Mouse (Mus musculus) right cerebral cortex, postnatal 14 days (tissue): Measurements from ENCODE around the gene Teddm1b.
"Not testable (repeated sequence)": the region's sequence is repeated elsewhere in the genome, so short reads cannot be mapped to it uniquely, and the experiment has no call there.

Source experiments
- DNase-seq: peaks from one replicate; pipeline ENCODE4 v3.0.0; 2022

The Teddm1b gene

DNA sequence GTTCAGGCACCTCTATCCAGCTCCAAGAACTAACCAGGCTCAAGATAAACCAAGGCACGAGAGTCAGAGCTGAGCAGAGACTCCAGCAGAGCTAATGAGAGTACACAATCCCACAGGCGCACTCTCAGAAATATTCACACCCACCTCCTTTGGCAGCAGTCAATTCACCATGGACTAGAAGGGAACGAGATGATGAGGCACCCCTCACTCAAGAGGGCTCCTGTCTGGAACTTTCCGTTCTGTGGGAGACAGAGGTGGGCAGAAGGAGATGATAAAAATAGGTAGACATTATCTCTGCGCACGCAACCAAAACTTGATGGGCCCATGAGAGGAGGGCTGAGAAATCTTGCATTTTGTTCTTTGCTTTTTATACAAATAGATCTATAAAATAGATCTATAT is at the start of gene Teddm1b:
TSS of gene Teddm1b (plus strand) at position 301 of the 400 bp plus-strand sequence.
- DNase-seq, result no peak

DNA sequence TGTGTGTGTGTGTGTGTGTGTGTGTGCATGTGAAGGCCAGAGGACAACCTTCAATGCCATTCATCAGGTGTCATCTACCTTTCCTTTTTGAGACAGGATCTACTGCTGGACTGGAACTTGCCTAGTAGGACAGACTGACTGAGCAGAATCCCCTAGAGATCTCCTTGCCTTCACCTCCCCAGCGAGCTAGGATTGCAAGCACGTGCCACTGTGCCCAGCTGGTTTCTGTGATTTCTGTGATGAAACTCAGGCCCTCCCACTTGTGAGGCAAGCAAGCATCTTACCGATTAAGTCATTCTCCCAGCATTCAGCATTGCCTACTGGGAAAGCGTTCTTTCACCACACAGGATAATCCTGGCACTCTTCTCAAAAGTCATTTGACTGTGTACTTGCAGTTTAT is 43.4 kb upstream of the Teddm1b start:
- no peak for DNase-seq

DNA sequence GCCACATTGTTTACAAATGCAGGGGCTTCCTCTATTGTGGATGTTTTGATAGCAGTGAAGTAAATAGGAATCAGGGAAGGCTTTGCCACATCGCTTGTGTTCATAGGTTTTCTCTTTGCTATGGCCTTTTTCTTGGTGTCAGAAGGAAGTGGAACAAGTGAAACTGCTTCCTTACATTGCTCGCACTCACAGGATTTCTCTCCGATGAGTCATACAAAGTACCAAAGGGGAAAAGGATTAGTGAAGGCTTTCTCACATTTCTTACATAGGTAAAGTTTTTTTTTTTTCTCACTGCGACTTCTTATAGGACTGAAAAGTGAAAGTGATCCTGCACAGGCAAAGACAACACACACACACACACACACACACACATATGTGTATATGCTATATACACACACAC is 38.1 kb upstream of the Teddm1b start:
- DNase-seq, result no peak

DNA sequence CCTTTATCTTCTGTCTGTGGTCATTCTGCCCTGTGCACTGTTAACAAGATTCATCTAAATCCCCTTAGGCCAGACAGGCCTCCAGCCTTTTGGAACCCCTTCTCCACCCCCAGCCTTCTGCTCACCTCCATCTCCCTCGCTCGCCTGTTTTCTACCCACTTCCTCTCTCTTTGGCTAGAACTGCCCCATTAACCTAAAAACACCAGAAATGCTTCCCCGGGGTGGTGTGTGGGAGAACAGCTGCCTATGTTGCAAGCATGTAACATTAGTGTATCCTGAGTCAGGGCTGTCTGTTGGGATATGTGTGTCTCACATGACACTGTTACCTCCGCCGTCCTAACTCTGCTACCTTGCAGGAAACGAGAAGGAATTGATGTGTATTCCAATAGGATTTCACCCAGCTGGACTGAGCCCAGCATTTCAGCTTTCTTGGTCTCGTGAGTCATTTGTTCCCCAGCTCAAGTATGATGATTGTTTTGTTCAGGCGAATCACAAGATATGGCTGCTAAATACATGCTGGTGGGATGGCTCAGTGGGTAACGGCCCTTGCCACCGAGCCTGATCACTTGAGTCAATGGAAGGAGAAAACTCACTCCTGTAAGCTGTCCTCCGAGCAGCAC is 31.9 kb upstream of the Teddm1b start:
- DNase-seq, result no peak

DNA sequence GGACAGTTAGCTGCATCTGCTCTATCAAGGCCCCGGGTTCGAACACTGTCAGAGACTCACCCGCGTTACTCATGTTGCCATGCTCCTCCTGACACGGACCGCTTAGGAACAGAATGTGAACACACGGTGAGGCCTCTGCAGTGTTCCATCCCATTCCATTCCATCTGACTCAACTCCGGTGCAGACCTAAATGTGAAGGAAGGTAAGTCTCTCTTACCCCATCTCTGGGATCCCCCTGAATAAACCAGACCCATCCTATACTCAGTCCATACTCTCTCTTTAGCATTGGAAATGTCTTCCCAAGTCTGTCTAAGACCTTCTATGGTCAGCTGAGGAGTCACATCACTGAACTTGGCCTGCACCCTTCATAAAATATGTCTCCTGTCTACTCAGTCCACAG is 30.1 kb upstream of the Teddm1b start, which contains the start of gene Rgsl1:
TSS of gene Rgsl1 (minus strand) at position 101 of the 400 bp plus-strand sequence.
- DNase-seq, result no peak

DNA sequence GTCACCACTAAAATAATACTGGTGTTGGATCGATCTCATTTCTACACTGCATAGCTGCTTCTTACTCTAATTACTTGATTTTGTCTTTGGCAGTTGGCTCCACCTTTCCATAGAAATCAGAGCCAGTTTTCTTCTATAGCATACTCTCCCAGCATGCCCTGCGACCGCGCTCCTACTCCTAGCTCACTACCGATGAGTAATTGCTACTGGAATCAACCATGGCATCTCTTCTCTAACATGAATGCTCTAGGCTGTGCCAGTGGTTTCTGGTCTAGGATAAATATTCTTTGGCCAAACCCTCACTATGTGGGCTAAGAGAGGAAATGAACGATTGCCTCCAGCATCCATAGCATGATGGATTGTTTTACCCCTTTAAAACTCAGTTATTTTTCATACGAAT is 27.7 kb upstream of the Teddm1b start:
- DNase-seq, result no peak

DNA sequence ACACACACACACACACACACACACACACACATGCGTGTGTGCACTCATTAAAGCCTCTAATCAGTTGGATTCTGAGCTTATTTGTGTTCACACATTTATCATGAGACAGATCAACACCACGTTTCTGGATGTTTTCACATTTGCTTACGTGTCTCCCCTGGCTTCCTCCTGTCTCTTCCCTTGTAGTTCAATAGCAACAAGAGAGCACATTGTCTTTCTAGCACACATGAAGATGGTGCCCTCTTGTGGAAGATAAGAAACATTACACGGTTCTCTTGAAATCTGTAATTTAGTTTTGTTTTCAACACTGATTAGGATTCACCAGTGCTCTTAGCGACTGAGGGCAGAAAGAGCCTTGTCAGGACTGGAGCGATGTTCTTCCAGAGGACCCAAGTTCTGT is 27.3 kb upstream of the Teddm1b start:
- no peak for DNase-seq

DNA sequence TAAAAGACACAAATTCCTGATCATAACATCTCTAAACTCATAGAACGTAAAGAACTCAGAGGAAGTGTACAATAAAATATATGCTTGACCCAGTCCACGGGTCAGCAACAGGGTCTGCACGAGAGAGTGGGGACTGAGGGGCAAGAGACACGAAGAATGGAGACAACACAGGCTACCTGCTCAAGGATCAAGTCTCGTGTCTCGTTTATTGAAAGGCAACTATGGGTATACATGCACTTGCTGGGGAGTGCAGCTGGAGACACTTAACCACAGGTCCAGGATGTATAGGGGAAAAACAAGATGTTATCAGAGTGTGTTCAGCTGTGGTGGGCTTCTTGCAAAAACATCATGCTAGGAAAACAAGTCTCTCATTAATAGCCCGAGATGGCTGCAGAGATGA is 21.4 kb upstream of the Teddm1b start:
- DNase-seq, result not testable (repeated sequence)

DNA sequence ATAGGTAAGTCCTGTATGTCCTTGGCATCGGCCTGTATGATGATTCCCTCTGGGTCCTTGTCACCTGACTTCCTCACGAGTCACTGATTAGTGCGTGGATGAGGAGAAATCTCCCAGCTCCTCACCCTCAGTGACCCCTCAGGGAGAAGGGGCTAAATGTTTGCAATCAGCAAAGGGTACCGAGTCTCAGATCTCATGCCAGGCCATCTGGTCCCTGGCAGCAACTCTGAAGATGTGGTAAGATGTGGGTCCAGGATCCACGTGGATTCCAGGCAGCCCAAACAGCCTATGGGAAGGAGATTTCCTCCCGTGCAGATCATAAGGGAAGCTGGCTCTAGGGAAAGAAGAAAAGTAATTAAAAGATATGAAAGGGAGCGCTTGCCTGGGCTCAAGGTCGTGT is 18.2 kb upstream of the Teddm1b start:
- DNase-seq, result no peak

DNA sequence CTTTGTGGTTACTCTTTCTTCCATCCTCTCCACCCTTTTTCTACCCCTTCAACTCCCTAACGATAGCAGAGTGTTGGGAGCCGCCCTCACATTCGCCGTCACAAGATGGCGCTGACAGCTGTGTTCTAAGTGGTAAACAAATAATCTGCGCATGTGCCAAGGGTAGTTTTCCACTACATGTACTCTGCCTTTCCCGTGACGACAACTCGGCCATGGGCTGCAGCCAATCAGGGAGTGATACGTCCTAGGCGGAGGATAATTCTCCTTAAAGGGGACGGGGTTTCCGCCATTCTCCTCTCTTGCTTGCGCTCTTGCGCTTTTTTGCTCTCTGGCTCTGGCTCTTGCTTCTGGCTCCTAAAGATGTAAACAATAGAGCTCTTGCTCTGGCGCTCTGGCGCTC is 6.2 kb downstream of the Teddm1b start:
- DNase-seq, result not testable (repeated sequence)

DNA sequence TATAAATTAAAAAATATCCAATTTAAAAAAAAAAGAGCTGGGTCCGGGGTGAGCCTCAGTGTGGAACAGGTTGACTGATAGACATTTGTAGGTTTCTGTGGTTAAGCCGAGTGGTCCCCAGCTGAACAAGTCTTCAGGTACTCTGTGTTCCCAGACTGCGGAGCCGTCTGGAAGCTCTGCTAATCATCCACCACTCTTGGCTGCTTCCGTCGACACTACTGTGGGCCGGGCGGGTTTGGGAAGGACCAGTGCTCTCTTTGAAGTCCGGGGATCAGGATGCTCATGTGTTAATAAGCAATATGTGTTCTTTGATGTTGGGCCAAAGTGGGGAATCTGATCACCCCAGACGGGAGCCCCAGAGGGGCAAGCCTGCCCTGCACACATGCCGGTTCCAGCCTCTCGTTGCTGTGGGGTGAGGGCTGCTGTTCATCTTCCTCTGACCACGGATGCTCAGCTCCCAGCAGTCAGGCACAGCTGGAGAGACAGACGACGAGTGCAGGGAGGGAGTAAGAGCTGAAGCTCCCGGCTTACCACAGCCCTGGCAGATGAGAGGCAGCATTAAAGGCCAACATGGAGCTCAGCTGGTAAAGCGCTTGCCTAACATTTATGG is 12.0 kb downstream of the Teddm1b start:
- DNase-seq, result no peak

DNA sequence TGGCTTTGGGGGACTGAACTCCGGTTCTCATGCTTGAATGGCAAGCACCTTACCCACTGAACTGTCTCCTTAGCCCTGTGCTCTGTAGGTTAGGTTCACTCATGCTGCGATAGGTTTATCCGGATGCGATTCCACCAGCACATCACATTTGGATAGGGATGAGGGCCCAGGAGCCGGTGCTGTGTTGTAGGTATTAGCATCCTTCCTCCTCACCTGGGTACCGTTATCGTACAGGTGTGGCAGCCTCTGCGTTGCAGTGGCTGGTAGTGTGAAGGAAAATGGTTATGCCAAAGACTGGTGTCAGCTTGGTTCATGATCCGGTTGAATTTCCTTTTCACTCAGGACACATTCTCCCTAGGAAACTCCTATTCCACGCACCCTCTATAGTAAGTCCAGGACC is 16.0 kb downstream of the Teddm1b start:
- DNase-seq, result no peak

DNA sequence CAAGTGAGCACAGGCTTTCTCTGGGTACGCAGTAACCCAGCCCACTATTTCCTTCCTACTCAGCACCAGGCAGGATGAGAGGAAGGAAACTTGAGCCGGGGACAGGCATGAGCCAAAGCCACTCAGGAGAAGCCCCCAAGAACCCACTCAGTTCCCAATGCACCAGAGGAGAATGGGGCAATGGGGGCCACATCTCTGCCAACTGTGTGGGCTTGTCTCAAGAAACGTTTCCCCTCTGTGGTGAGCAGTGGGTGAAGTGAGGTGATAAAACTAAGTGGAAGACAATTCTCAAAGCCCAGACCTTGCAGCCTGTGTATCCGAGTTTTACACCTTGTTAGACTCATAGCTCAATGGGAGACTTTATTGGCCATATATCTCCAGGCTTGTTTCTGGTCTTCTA is 17.3 kb downstream of the Teddm1b start, which contains the start of gene Teddm1a:
TSS of gene Teddm1a (plus strand) at position 301 of the 400 bp plus-strand sequence.
- DNase-seq, result no peak

DNA sequence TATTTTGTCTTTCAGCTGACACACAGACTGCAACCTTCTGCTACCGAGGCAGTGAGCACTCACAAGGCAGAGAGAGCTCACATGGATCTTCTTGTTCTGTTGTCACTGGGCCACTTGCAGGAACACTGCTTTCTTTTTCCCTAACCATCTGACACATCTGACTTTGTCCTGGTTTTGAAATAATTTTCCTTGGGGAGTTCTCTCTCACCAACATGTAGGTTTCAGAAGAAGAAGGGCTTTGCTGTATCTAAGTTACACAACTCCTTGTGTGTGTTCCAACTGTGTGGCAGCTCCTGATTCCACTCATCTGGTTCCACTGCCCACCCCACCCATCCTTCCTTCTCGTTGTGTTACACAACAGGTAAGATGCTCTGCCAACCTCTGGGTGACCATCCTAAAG is 19.6 kb downstream of the Teddm1b start:
- no peak for DNase-seq

DNA sequence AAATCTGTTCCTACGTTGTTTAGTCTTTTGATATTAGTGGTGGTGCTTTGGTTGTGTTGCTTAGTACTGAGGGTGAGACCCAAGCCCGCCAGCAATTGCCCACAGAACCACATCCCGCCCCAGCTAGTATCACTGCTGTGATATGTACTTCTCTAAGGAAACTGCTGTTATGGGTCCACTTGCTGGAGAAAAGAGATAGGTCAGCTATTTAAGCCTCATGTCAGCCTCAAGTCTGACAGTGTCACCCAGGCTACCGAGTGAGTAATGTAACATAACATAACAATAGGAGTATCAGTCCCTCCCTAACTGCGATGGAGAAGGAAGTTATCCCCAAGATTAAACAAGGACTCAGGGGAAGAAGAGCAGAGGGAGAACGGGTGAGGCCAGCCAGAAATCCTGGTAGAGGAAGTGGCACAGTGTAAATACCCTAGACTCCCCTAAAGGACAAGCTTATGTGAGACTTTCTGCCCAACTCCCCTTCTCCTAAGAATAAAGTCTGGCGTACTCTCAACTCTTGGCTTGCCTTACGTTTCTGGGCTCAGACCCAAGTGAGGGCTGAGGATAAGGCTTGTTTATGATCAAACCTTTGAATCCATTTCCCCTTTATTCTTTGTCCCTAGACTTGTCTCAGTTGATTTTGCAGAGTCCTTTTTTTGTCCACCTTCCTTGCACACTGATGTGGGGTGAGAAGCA is 20.2 kb downstream of the Teddm1b start:
- DNase-seq, result no peak

DNA sequence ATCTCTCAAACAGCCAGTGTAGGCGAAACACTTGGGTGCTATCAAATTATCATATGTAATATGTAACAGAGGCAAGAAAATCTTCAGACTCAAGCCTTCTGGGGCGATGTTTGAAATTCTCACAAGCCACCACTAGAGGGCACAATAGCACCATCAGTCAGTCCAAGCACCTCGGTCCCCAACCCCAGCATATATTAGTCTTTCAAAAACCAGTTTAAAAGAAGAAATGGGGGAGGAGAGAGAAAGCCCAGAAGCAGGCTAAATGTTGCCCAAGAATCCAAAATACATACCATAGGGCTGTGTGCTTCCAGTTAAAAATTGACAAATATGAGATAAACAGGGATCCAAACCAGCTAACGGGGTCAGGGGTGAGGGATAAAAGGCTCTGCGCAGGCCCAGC is 20.8 kb downstream of the Teddm1b start:
- peak; percentile 76 for DNase-seq

DNA sequence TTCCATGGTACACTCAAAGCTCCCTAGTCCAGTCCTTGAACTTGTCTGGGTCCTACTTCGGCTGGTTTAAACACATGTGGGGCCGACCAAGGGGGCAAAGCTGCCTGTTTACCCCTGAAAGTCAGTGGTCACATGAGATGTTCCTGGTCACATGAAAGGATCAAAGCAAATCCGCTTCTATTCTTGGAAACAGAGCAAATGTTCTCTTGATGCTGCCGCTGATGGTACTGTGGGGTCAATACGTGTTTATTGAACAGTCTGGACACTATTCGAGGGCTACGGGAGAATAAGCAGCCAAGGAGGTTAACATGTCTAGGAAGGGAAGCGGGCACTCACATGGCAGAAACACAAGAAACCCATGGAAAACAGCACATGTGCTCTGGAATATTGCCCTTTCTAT is 23.1 kb downstream of the Teddm1b start:
- DNase-seq, result no peak

DNA sequence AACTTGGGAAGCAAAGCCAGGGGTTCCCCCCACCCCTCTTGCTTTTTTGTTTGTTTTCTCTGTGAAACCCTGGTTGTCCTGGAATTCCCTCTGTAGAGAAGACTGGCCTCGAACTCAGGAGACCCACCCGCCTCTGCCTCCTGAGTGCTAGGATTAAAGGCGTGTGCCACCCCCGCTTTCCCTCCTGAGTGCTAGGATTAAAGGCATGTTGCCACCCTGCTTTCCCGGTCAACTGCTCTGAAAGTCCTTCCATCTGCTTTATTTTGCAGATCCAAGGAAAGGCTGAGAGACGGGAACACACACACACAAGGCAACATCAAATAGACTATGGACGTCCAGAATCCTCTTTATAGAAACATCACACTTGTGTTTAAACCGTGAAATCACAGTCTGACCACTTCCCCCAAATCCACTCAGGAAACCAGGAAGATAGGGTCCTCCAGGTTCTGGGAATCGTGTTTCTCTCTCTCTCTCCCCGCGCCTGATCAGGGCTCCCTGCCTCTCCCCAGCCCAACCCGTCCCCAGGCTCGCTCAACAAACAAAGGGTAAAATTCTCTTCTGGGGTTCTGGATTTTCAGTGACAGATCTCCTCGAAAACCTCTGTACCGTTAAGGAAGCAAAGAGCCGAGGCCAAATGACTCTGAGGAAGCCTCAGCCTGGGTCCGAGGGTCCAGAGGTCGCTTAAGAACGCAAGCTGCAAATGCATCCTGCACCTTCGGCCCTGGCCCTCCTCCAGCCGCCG is 25.0 kb downstream of the Teddm1b start:
- no peak for DNase-seq

DNA sequence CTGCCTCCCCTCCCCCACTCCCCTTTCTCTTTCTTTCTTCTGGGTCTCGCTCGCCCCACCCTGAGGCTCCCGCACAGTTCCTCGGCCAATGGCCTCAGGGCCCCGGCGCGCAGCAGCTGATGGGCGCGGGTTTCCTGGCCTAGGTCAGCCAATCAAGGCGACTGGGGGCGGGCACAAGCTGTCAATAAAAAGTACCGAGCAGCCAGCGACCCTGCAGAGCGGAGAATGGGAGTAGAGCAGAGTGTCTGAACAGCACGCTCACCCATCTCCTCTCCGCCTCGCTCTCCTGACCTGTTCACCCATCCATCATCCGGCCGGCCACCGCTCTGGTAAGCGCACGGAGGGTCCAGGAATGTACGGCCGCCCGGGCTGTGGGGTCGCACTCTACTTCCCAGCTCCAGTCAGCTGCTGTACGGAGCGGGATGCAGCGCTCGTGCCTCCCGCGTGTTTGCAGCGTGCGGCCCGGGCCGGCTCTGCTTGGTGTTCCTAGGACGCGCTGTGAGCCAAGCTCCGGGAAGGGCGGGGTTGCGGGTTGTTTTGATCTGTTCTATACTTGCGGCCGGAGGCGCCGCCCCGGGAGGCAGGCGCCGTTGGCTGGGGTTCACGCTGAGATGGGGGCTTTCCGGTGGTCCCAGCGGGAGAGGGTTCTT is 25.7 kb downstream of the Teddm1b start, which contains the start of the genes Glul and Teddm2:
TSS of gene Glul (plus strand) at position 214 of the 650 bp plus-strand sequence.
TSS of gene Teddm2 (minus strand) at position 498 of the 650 bp plus-strand sequence.
- DNase-seq, result peak; percentile 91

DNA sequence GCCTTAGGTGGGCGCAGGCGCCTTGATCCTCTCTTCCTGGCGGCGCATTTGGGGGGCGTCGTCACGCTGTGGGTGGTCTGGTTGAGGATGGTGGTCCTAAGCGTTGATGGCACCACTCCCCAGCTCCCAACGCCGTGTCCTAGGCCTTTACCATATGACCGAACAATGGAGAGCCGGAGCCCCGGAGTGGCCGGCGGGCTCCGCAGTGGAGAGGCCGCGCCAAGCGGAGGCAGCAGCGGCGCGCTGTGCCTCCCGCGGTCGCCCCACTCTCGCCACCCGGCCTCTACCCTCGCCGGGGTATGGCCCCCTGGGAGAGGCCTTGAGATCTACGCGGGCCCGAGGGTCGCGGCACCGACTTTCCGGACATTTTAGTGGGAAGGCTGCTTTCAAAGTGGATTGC is 26.2 kb downstream of the Teddm1b start:
- no peak for DNase-seq

DNA sequence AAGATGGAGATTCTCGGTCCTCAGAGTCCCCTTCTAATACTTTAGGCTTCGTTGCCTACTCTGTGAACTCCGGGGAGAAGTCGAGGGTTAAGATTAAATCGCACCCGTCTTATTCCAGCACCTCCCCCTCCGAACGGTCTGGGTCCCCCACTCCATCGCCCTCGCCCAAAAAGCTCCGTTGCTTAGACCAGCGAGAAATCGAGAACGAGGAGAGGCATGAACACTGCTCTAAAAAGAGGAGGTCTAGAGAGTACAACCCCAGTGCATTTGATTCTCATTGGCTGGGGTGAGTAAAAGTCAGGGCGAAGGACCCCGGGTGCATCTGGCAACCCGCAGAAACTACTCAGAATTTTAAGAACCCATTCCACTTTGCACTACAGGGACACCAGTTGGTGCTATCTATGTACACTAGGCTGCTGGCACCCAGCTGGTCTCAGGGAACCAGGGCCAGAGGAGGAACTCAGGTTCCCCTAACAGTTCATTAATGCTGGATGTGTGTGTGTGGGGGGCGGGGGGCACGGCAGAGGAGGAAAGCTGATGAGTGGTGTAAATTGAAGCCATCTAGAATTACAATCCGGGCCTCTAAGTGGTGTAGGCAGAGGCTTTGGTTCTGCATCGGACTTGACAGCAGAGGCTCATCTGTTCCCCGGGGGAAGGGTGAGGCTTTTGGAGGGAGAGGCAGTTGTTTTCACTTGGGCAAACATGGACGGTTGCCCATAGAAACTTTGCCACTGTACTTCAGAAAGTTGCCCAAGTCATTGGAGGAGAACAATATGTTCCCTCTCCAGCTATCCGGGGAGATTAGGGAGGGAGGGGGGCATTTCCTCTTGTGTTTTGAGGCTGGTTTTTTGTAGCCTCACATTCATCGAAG is 26.9 kb downstream of the Teddm1b start:
- no peak for DNase-seq

DNA sequence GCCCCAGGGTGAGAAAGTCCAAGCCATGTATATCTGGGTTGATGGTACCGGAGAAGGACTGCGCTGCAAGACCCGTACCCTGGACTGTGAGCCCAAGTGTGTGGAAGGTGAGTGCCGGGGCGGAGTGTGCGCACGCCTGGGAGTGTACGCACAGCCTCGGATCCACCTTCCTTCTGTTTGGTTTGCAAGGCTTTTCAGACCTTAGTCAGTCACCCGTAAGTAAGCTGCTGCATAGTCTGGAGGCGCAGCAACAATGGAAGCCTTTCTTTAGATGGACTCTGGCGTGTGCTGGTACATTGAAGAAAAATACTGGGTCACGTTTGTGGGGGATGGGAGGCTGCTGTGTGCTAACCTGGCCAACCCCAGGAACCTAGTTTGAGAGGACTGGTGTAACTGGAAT is 28.9 kb downstream of the Teddm1b start:
- no peak for DNase-seq
